Mouse (Mus musculus) adrenal gland, adult 18-20 months (tissue): ENCODE data around the gene Olfr553. TPM values are rescaled to one million over a fixed set of nuclear protein-coding genes. Genes with fewer than 3 reads are reported as not detected.
"Not testable (repeated sequence)": the region's sequence is repeated elsewhere in the genome, so short reads cannot be mapped to it uniquely, and the experiment has no call there.

Source experiments
- DNase-seq, 2 experiments: peaks; one replicate each; pipeline ENCODE4 v3.0.0; 2021 to 2022; ENCODE audit warnings: low spot score in 2 of 2
- long read RNA-seq, 2 experiments: library from polyadenylated mRNA; stranded (forward); transcript quantifications; one replicate each; pipeline ENCODE4 v2.0.0; 2021
- total RNA-seq, 2 experiments: library from RNA; stranded (reverse); gene quantifications; 1 replicate in 1 of 2; 2 replicates in 1 of 2; pipeline ENCODE4 v1.2.3; 2021

The Olfr553 gene
- total RNA-seq = not detected
- long read RNA-seq, experiment 1 = 0 reads
- long read RNA-seq, experiment 2 = 0 reads

- DNase-seq = no peak
These were observed at the start of gene Olfr553 for GRCm38 (mm10) chr7:102618118-102618517. Olfr553 (minus strand) TSS chr7:102618218.

- DNase-seq = no peak
These were observed 47.4 kb upstream of the Olfr553 start for GRCm38 (mm10) chr7:102665378-102665777.

DNA sequence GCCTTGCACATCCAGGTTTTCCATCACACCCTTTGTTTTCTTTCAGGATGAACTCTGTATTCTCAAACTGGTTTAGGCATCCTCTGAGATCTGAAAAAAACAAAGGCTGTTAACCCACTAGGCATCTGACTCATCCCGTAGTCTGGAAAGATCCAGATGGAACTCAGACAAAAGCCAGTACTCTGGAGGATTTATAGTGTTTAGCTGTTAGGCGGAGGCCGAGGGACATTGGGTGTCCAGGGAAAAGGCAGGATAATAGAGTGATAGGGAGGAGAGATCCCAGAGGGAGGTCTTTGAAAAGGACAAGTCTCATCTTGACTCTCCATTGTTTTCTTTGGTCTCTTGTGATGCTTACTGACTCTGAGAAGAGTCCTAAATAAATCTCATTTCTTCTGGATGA is 46.6 kb upstream of the Olfr553 start, which contains the start of gene Olfr556:
Gene Olfr556 (plus strand): TSS at position 301 of the 400 bp plus-strand sequence.
- DNase-seq = no peak

DNA sequence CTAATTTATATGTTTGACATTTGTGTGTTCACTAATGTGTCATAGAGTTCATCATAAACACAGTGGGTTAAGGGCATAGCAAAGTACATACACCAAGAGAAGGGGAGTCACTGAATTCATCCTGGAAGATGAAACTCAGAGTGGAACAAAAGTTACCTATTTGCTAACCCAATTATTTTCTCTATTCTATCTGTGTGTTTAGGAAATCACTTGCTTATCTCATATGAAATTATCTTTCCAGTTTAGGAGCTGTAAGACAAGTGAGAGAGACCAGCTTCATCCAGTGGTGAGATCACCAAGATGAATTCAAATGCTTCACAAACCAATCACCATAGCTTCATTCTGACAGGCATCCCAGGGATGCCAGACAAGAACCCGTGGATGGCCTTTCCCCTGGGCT is 40.5 kb upstream of the Olfr553 start, which contains the start of gene Olfr555:
Gene Olfr555 (plus strand): TSS at position 301 of the 400 bp plus-strand sequence.
- DNase-seq = no peak

- not testable (repeated sequence) for DNase-seq
These were observed 26.9 kb upstream of the Olfr553 start for GRCm38 (mm10) chr7:102644945-102645344.

DNA sequence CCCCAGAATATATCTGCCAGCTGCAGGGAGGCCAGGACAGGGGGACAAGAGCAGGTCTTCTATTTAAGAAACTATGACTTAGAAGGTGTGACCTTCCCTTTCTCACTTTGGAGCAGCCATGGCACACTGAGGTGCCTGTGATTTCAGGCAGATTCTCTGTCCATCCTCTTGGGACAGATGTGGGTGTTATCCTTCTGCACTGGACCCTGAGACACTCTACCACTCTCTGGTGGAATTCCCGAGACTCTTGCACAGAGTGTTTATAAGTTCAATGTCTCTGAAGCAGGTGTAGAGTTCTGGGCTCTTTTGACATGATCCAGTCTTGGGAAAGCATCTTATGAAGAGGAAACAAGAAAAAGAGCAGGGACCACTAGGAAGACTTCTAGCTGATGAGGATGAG is 20.1 kb upstream of the Olfr553 start, which contains the start of gene Olfr554:
Gene Olfr554 (plus strand): TSS at position 301 of the 400 bp plus-strand sequence.
- DNase-seq = no peak

GRCm38 (mm10) chr7:102636665-102637064 is 18.6 kb upstream of the Olfr553 start:
- DNase-seq = peak; percentile 30 to 44

GRCm38 (mm10) chr7:102620368-102620767 is 2.4 kb upstream of the Olfr553 start:
- DNase-seq = not testable (repeated sequence)

DNA sequence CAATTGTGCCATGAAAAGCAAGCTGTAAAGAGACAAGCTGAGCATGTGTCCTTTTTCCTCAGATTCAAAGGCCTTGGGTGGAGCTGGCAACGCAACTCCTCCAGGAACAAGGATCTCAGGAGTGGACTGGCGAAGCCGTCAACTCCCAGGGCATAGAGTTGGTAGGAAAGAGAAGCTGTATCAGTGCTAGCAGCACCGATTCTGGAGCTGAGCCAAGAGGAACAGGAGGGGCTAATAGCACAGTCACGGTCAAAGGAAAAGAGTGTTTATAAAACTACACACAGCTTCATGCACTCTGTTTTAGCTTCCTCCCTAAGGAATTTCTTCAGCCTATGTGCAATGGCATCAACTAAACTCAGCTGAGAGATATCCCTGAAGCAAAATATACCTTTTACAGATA is 1.6 kb upstream of the Olfr553 start:
- no peak for DNase-seq

GRCm38 (mm10) chr7:102597378-102598031 is 20.5 kb downstream of the Olfr553 start, which contains the start of gene Olfr552:
Olfr552 (plus strand) TSS chr7:102597770.
- DNase-seq = no peak

DNA sequence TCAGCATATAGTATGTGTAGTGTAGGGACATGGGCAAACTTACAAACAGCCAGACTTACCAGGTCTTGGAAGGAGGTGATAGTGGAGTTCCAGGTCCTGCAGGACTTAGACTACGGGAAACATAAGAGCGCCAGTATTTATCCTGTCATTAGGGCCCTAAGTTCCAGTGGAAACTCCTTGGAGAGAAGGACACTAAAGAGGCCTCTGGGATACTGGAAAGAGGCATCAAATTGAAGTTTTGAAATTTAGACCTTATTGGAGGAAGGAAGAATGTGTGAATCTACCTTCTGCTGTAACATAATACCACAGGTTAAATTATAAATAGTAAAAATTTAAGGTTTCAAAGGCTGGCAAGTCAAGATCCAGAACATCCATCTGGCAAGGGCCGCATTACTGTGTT is 26.2 kb downstream of the Olfr553 start, which contains the start of gene Olfr551:
Gene Olfr551 (minus strand): TSS at position 101 of the 400 bp plus-strand sequence.
- DNase-seq = no peak

GRCm38 (mm10) chr7:102575998-102576397 is 42.0 kb downstream of the Olfr553 start:
- DNase-seq = no peak

DNA sequence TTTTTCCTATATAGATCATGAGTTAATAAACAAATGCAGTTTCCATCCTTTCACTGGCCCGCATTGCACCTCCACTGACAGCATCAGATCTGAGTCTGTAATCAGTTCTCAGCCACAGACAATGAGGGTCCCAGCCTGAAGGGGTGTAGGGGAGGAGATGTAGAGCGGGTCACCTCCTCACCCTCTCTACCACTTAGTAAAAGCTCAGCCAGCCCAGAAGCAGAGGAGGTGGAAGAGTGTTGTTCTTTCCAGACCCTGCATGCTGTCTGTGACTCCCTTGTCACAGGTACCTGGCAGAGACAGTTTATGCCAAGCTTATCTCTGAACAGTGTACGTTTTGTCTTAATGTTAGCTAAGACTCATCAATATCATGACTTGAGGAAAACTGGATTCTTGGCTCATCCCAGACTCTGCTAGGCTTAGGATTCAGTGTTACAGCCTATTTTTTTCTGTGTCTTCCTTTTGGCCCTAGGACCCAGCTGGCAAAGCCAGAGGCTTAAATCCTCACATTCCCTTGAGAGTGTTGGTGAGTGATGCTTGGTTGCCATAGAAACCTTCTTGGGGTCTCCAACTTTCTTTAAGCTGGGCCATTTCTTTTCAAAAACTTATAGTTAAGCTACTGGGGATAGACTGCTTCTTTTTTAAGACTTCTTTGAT is 44.7 kb downstream of the Olfr553 start:
- DNase-seq = no peak

DNA sequence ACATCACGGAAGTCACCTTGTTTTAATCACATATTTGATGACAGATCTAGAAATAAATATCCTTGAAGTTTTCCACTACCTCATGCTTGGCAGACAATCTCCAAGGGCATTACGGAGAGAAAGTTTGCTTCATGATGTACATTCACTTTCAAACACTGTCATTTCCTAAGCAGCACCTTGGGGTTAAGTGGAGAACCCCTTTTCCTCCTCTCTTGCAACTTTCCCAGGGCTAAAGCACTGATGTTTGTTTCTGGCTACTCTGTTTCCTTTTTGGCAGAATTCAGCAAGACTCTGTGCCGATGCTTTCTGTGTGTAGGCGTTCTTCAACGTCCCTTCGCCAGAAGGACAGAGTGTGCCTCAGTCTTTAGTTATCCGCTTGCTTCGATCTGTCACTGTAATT is 46.9 kb downstream of the Olfr553 start, which contains the start of gene Olfr550:
Gene Olfr550 (plus strand): TSS at position 301 of the 400 bp plus-strand sequence.
- no peak for DNase-seq

GRCm38 (mm10) chr7:102566219-102566618 is 51.8 kb downstream of the Olfr553 start:
- no peak for DNase-seq

DNA sequence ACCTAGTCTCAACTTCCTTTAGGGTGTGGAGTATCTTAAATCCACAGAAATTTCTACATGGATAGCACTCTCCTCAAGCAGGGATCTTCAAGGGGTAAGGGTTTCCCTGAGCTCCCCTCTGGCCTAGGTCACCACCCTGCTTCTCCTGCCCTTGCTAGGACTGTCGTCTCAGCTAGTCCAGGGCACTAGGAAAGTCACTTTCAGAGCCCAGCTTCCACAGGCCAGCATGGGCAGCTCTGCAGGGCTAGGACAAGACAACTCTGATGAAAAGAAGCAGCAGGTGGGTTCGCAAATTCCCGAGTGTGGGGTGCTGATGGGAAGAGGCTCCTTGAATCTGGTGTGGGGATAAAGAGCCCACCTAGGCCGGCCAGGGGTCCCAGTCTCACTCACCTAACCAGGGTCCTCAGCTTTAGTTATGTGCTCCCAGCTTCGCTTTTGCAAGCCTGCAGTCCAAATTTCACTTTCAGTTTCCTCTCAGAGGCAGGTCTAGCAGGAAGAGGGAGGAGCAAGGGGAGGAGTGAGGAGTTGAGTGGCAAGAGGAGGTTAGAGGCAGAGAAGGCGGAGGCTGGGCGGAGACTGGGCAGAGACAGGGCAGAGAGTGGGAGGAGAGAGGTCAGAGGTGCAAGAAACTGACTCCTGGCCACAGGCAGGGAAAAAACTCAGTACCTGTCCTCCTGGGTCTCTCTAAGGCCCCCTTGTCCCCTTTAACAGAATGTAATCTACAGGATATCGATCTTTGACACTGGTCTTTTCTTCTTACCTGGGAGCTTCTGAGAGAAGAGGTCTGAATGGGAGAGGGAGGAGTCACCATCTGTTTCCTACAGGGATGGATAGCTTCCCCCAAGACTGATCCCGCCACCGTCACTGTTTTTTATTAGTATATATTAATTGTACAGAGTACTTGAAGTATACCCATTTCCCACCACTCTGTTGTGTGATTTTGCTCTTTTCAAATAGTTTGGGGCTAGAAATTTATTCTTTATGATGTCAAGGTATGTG is 52.7 kb downstream of the Olfr553 start, which contains the start of gene Trim21:
Gene Trim21 (minus strand): TSS at position 488 of the 999 bp plus-strand sequence.
- peak; percentile 80 to 86 for DNase-seq
